Mouse (Mus musculus) liver, embryonic 14.5 days (tissue): ENCODE results near the gene Spen. TPM values are rescaled to one million over a fixed set of nuclear protein-coding genes. Genes with fewer than 3 reads are reported as not detected.
A peak's percentile ranks its signal among the peaks of the same experiment; 100 is the strongest.

Experiments
- ATAC-seq: fragments of 200-750 bp; cut with Nextera tagmentation; 2 replicates; pipeline ENCODE4 v1.8.0; 2017; ENCODE audit warnings: moderate number of reproducible peaks, mild to moderate bottlenecking, moderate library complexity; ENCODE audit not compliant: insufficient read depth
- DNase-seq, 3 experiments: peaks; one replicate each; pipeline ENCODE4 v3.0.0-alpha.2; 2012 to 2013; ENCODE audit warnings: low read depth in 3 of 3, low spot score in 3 of 3
- H3K27ac ChIP-seq: fragments of 300-500 bp; sonication (generic); 2 replicates; pipeline ENCODE4 v1.5.1; 2014; ENCODE audit warnings: moderate library complexity, mild to moderate bottlenecking, control low read depth, inconsistent platforms
- H3K27me3 ChIP-seq: fragments of 300-500 bp; sonication (generic); 2 replicates; pipeline ENCODE4 v1.6.1; 2014; ENCODE audit warnings: mild to moderate bottlenecking, low read length, moderate library complexity; ENCODE audit not compliant: control insufficient read depth, insufficient read depth
- H3K36me3 ChIP-seq: fragments of 300-500 bp; sonication (generic); replicated peaks from 2 replicates; pipeline ENCODE4 v1.6.1; 2014; ENCODE audit warnings: low read depth; ENCODE audit not compliant: control insufficient read depth, insufficient read depth
- H3K4me1 ChIP-seq, 2 experiments: fragments of 200-500 bp in 1 of 2; fragments of 300-500 bp in 1 of 2; sonication (generic) in 1 of 2; replicated peaks; 2 replicates each; pipeline ENCODE4 v1.6.1; 2012 to 2014; ENCODE audit warnings: antibody characterized with exemption in 1 of 2, inconsistent platforms in 1 of 2, low read length in 1 of 2; ENCODE audit not compliant: control insufficient read depth in 2 of 2, insufficient read depth in 2 of 2
- H3K4me2 ChIP-seq: fragments of 300-500 bp; sonication (generic); 2 replicates; pipeline ENCODE4 v1.6.1; 2014; ENCODE audit warnings: low read depth, mild to moderate bottlenecking, control low read depth, moderate library complexity
- H3K4me3 ChIP-seq, 2 experiments: fragments of 200-500 bp in 1 of 2; fragments of 300-500 bp in 1 of 2; sonication (generic) in 1 of 2; 2 replicates each; pipeline ENCODE4 v1.5.1; 2012 to 2014; ENCODE audit warnings: low read depth in 2 of 2, low read length in 2 of 2, mild to moderate bottlenecking in 2 of 2, control low read depth in 1 of 2, inconsistent platforms in 1 of 2, moderate library complexity in 1 of 2; ENCODE audit not compliant: insufficient read depth in 1 of 2
- H3K9ac ChIP-seq: fragments of 300-500 bp; sonication (generic); replicated peaks from 2 replicates; pipeline ENCODE4 v1.6.1; 2014; ENCODE audit warnings: mild to moderate bottlenecking, control low read depth, moderate library complexity
- H3K9me3 ChIP-seq: fragments of 300-500 bp; sonication (generic); 2 replicates; pipeline ENCODE4 v1.6.1; 2016; ENCODE audit warnings: low read length, mixed read lengths; ENCODE audit not compliant: control insufficient read depth
- CTCF ChIP-seq: IDR thresholded peaks from 2 replicates; pipeline ENCODE4 v1.5.1; 2016; ENCODE audit warnings: antibody characterized with exemption, low read depth, control low read depth
- EP300 ChIP-seq: IDR thresholded peaks from 2 replicates; pipeline ENCODE4 v1.6.1; 2016; ENCODE audit warnings: antibody characterized with exemption, low read depth
- WGBS: fragments of 180-500 bp; shearing (Covaris S2); extraction: QIAGEN DNeasy Blood & Tissue Kit; methylation state at CpG from one replicate; pipeline ENCODE4 v1.1.7; 2014; ENCODE audit not compliant: insufficient replicate concordance; 5-methylcytosine and 5-hydroxymethylcytosine counted together
- polyA plus RNA-seq, 2 experiments: library from polyadenylated mRNA; depleted of rRNA in 1 of 2; stranded (reverse) in 1 of 2; unstranded in 1 of 2; fragments of >200 nt; fragmentation: Nextera tagmentation in 1 of 2; extraction: Ambion mirVana in 1 of 2; gene quantifications; 2 replicates each; pipeline versions ENCODE4 v1.2.1 to v1.2.3; 2012 to 2014

The Spen gene
- polyA plus RNA-seq, 2 experiments: 3.4 to 4.0 TPM

DNA sequence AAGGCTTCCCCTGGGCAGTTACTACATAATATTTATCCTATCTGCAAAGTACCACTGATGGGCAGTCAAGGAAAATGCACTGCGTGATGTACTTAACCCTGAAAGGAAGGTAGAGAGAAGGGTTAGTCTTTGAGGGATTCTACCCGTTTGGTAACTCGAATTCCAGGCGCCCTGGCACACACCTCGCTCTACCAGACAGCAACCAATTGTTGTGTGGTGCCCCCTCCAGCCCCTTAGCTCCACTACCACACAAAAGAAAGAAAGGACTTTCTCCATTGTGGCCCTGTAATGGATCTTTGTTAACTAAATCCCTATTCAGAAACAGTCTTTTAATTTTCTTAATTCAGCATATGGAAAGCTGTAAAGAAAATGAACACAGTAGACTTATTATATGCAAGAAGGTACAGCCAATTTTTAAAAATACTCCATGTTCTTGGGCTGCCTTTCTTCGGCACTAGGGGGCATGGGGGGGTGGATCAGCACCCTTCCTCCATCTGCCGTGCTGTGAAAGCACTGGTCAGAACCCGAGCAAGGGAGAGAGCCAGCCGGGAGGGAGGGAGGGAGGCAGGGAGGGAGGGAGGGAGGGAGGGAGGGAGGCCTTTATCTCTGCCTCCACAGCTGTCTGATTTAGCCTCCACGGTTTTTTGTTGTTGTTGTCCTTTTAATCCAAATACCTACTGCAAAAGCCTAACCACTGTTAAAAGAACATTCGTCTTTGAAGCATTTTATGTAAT is 3.3 kb downstream of the Spen start:
- WGBS: 34% methylated on average over 9 of the region's 11 CpGs
- TF ChIP-seq CTCF (peak; percentile 72), EP300 (peak; percentile 49; the same call in 1 of the 2 replicates)
- no peaks in the 10 kb centered on the region for H3K36me3 ChIP-seq
- peak overlapping the region; percentile 98 to 99; a peak in 3 of 4 replicates for H3K4me3 ChIP-seq
- H3K27ac ChIP-seq: peak overlapping the region; percentile 96
- peak overlapping the region; percentile 98 for H3K4me2 ChIP-seq
- H3K9ac ChIP-seq: peak overlapping the region; percentile 96
- ATAC-seq (peak; percentile 47), DNase-seq (peak; percentile 62 to 65 (median 63))
- no peaks in the 10 kb centered on the region for H3K9me3 ChIP-seq
- no peaks in the 10 kb centered on the region for H3K27me3 ChIP-seq
- H3K4me1 ChIP-seq: peaks cover 20 to 21% of the 10 kb centered on the region in 2 experiments

DNA sequence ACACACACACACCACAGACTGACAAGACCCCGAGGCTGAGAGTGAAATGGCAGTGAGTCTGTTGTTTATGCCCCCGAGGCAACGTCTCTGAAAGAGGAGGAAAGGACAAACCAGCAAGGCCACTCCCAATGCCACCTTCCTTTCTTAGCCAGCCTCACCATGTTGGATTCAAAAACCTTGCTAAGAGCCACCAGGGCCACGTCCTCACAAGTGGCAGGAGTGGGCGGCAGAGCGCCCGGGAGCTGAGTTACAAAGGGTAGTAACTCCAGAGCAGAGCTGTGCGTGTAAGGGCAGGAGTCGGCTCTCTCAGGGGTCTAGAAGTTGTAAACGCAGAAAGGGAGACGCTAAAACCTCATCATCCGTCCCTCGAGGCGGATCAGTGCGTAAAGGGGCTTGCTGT is 7.4 kb downstream of the Spen start:
- Histone ChIP-seq H3K4me3 (no peak overlapping the region), H3K36me3 (no peaks in the 10 kb centered on the region), H3K9ac (no peak overlapping the region), H3K4me1 (peaks cover 23 to 29% of the 10 kb centered on the region in 2 experiments), H3K27me3 (no peaks in the 10 kb centered on the region), H3K4me2 (no peak overlapping the region), H3K27ac (no peak overlapping the region), H3K9me3 (no peaks in the 10 kb centered on the region)
- DNase-seq (no peak), ATAC-seq (no peak)
- TF ChIP-seq EP300 (no peak), CTCF (no peak)
- WGBS: 74% methylated on average over 15 of the region's 15 CpGs

DNA sequence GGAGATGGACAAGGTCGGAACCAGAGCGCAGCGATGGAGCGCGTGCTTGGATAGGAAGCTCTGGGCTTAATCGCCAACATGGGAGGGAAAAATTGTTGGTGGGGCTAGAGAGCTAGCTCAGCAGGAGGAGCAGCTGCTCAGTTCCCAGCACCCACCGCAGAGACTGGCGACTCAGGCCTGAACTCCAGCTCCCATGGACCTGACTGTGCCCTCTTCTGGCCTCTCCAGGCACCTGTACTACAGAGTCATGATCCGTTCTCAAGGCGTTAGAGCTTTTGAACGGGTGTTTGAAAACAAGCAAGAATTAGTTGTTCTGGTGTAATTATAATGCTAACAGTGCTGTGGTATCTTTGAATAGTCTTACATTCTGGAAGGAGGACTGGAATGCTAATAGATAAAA is 9.5 kb downstream of the Spen start:
- H3K36me3 ChIP-seq: no peaks in the 10 kb centered on the region
- H3K4me3 ChIP-seq: no peak overlapping the region
- no peak for DNase-seq
- no peak overlapping the region for H3K9ac ChIP-seq
- no peak overlapping the region for H3K4me2 ChIP-seq
- peaks cover 14 to 32% of the 10 kb centered on the region in 2 experiments; a peak in 3 of 4 replicates for H3K4me1 ChIP-seq
- 93% methylated on average over 11 of the region's 11 CpGs for WGBS
- H3K27me3 ChIP-seq: no peaks in the 10 kb centered on the region
- no peak for ATAC-seq
- no peaks in the 10 kb centered on the region for H3K9me3 ChIP-seq
- TF ChIP-seq EP300: no peak
- TF ChIP-seq CTCF: peak; percentile 17; the same call in 1 of the 2 replicates
- no peak overlapping the region for H3K27ac ChIP-seq

DNA sequence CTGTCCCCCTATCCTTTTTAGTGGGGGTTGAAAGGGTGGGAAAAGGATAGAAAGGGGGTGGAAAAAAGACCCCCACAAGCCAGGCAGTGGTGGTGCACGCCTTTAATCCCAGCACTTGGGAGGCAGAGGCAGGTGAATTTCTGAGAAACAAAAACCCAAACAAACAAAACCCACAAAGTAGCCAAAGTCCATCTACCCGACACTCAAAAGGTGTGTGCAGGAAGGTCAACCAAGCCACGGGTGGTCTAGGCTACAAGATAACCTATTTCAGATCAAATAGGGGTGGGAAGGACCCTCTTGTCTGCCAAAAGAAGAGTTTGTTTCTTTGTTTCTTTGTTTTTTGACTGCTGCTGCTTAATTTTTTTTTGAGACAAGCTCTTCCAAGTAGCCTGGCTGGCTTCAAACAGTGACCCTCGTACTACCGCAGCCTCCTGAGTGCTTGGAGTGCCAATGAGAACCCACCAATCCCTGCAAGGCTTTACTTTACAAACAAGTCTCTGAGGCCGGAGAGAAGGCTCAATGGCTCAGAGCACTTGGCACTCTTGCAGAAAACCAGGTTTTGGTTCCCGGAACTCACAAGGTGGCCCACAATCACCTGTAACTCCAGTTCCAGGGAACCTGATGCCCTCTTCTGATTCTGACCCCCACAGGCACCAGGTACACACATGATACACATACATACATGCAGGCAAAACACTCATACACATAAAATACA is 11.3 kb downstream of the Spen start:
- DNase-seq (no peak), ATAC-seq (no peak)
- TF ChIP-seq CTCF (no peak), EP300 (no peak)
- Histone ChIP-seq H3K36me3 (0 out of 2 replicates have a peak, but pooled peaks cover under 1% of the 10 kb centered on the region), H3K9ac (no peak overlapping the region), H3K4me1 (peaks cover 14 to 27% of the 10 kb centered on the region in 2 experiments; a peak in 3 of 4 replicates), H3K9me3 (no peaks in the 10 kb centered on the region), H3K4me3 (no peak overlapping the region), H3K4me2 (no peak overlapping the region), H3K27me3 (no peaks in the 10 kb centered on the region), H3K27ac (no peak overlapping the region)
- WGBS: 62% methylated on average over 7 of the region's 7 CpGs

DNA sequence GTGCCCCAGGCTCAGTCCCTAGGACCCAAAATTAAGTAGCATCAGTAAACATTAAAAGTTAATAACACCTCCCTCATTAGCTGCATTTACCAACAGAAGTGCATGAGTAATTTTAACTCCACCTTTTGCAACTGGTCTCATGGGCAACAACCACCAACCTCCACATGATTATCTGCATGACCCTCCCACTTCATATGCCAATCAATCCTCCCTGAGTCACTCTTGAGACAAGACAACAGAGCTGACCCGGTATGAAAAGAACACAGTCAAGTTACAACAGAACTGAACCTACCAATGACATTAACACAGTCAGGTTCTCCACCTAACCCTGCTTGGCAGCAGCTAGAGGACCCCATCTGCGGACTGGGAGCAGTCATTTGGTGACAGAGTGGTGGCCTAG is 12.5 kb downstream of the Spen start:
- WGBS: 52% methylated on average over 2 of the region's 2 CpGs
- Histone ChIP-seq H3K27ac (no peak overlapping the region), H3K27me3 (no peaks in the 10 kb centered on the region), H3K9ac (no peak overlapping the region), H3K4me2 (no peak overlapping the region), H3K36me3 (peaks cover 9% of the 10 kb centered on the region), H3K9me3 (no peaks in the 10 kb centered on the region), H3K4me3 (no peak overlapping the region), H3K4me1 (peaks cover 14 to 27% of the 10 kb centered on the region in 2 experiments; a peak in 3 of 4 replicates)
- TF ChIP-seq EP300: no peak
- TF ChIP-seq CTCF: no peak
- ATAC-seq (no peak), DNase-seq (no peak)
